Mouse (Mus musculus) CD4-positive naive resting alpha-beta T cell, adult 76 days (primary cell): Measurements from ENCODE around the gene Olfr871. TPM values are rescaled to one million over a fixed set of nuclear protein-coding genes. Genes with fewer than 3 reads are reported as not detected.

ENCODE experiments used
- total RNA-seq: library from RNA; stranded (reverse); gene quantifications from one replicate; pipeline ENCODE4 v1.2.4, GENCODE M21; 2023

Olfr871 gene
- not detected for total RNA-seq

GRCm38 (mm10) chr9:20211907-20212306 is at the start of gene Olfr871:
TSS of gene Olfr871 (plus strand) at chr9:20212207.

GRCm38 (mm10) chr9:20173957-20174356 is 38.0 kb upstream of the Olfr871 start, which contains the start of gene Olfr870:
TSS of gene Olfr870 (minus strand) at chr9:20174057.

GRCm38 (mm10) chr9:20236819-20237218 is 24.8 kb downstream of the Olfr871 start, which contains the start of gene Olfr872:
TSS of gene Olfr872 (plus strand) at chr9:20237119.

Other genes starting within 250 kb of the Olfr871 start
- gene Olfr866, start 184.2 kb upstream of the Olfr871 start, total RNA-seq = not detected
- gene Olfr867, start 154.6 kb upstream of the Olfr871 start, total RNA-seq = not detected
- not detected for gene Olfr868, start 113.6 kb upstream of the Olfr871 start, total RNA-seq
- not detected for gene Olfr869, start 83.2 kb upstream of the Olfr871 start, total RNA-seq
- not detected for gene Olfr870, start 38.1 kb upstream of the Olfr871 start, total RNA-seq
- gene Olfr872, start 24.9 kb downstream of the Olfr871 start, total RNA-seq = not detected
- not detected for gene Olfr39, start 70.1 kb downstream of the Olfr871 start, total RNA-seq
- not detected for gene Olfr873, start 86.3 kb downstream of the Olfr871 start, total RNA-seq
- not detected for gene Olfr18, start 123.9 kb downstream of the Olfr871 start, total RNA-seq
- 7.4 TPM for gene Zfp560, start 173.0 kb downstream of the Olfr871 start, total RNA-seq
- gene Zfp26, start 248.0 kb downstream of the Olfr871 start, total RNA-seq = 42.7 TPM